Mouse (Mus musculus): ENCODE results near the gene Aldh3b2.

Aldh3b2 gene

DNA sequence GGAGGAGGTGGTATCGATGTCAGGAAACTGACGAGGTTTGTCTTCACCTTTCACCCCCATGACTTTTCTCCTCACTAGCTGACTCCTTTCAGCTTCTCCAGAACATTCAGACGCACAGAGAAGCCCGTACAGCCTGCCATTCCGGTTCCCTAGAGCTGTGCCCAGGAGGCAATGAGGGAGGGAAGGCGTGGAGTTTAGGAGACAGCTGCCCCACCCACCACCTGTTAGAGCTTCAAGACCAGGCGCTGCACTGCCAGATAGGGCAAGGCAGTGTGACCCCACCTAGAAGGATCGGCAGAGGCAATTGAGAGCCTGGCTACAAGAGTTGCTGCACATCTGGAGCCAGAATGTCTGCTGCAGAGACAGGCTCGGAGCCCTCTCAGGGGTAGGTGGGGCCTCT lies at the start of gene Aldh3b2:
Aldh3b2 (plus strand) TSS at position 100 of the 400 bp plus-strand sequence.
- no peak for DNase-seq

DNA sequence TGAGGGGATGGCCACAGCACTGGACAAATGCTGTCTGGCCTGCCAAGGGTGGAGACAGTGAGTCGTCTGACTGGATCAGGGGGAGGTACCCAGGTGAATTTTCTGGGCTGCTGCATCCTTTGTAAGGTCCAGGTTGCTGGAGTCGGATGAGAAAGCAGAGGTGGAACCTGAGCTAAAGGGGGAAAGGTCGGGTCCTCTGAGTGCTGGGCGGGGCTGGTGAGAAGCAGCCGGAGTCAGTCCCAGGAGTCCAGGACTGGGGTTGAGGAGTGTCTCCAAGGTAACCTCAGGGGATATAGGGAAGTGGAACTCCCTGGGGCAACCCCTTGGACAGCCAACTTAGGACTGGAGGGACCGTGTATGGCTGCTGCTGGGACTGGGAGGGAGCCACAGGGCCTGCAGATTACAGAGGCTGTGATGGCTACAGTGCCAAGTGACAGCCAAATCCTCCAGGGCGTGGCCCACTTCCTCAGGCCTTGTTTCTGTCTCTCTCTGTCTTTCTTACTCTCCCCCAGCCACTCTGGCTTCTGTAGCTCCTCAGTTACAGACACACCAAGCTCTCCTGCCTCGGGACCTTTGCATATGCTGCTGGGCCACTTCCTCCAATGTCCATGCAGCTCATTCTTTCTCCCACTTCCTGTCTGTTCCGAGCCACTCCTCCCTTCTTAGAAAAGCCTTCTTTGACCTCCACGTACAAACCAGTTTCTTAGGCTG lies 49.3 kb upstream of the Aldh3b2 start:
- DNase-seq = no peak

DNA sequence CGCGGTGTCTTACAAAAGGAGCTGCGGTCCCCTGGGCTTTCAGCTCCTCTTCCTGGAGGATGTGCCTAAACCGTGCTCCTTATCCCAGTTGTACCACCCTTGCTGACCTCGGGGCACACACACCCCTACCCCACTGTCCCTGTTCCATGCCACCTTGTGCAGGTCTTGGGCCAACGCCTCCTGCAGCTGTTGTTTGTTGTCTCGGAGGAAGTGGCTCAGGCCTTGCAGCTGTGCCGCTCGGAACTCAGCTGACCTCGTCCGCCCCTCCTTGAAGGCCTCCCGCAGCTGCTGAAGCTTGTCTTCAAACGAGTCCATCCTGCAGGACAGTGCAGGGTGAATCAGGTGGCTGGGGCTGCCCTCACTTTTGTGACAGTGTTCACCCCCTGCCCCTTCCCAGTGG lies 48.5 kb upstream of the Aldh3b2 start:
- no peak for DNase-seq

DNA sequence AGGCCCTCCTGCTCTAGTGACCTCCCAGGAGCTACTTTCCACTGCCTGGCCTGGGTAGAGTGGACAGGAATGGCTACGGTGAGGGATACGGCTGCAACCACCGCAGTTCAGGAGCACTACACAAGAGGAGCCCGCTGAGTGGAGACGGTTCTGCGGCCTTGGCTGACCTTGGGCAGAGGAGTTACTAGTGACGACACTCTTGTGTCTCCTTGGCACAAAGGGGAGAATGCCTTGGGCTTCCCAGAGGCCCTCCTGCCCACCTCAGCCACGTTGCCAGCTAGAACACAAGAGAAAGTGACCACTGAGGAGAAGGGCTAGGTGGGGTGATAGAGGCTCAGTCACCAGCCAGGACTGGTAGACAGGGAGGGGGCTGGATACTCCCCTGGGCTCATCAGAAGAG lies 47.9 kb upstream of the Aldh3b2 start:
- DNase-seq = no peak

DNA sequence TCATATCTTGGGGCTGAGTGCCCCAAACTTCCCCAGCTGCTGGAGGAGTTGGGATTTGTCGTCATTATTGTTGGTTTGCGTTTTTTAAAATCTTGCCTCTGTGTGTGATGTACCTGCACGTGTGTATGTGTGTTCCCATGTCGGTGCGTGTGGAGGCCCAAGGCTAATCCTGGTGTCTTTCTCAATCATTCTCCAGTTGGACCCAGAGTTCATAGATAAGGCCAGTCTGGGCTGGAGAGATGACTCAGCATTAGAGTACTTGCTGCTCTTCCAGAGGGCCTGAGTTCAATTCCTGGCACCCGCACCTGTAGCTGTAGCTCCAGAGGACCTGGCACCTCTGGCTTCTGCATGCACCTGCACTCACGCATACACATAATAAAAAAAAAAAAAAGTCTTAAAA lies 47.3 kb upstream of the Aldh3b2 start:
- DNase-seq = no peak

DNA sequence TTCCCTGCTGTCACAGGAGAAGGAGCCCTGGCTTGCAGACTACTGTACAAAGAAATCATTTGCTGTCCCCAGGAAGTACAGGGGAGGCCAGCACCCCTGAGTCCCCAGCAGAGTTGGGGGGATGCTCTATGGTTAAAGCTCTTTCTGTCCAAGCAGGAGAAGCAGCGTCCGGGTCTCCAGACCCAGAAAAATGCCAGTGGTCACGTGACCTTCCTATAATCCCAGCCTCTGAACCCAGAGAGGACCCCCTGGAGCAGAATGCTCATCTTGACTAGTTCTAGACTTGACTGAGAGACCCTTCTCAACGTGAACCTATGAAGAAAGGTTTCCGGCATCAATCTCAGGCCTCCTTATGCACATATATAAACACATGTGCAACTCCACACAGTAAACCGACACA lies 46.3 kb upstream of the Aldh3b2 start:
- no peak for DNase-seq

DNA sequence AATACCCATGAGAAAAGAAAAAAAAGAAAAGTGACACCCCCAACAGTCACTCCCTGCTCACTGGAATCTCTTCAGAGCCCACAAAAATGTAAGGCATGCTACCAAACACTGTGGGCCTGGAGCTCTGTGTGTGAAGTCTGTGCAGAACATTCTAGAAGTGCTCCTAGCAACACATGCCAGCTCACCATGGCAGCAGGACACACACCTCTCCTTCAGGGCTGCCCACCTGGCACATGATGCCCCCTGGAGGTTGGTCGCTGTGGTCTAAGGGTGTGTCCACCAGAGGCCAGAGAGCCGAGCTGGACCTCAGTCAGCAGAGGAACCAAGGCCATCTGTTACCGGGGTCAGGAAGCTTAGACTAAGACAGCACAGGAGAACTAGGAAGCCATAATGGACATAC lies 45.8 kb upstream of the Aldh3b2 start:
- DNase-seq = no peak

DNA sequence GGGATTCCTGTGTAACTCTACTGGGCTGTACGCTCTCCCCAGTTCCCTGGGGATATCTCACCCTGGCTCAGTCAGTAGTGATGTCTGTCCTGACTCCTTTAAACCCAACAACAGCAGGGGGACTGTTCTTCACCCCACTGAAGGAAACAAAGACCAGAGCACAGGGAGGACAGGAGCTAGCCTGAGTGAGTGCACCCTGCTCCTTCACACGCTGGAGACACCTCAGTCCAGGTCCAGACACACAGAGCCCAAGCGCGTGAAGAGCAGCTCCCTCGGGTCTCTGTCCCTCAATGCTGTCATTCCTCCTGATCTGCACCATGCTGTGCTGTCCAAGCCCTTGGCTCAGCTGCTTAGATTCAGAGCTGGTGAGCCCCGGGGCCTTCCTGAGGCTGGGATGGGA lies 45.4 kb upstream of the Aldh3b2 start:
- DNase-seq = no peak

DNA sequence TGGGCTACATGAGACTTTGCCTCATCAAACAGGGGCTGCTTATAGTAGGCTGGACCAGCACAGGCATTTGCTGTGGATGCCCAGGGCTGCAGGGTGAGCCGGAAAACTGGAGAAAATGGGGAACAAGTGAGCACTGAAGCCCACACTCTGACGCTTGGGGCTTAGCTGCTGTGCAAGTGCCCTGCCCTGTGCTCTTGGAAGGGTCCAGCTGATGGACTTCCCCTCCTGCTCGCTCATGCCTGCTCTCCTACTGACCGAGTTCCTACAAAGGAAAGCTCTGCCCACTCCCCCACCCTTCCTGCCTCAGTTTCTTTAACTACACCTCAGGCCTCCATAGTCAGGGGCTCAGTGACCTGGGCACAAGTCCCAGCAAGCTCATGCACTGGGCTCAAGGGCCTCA lies 44.1 kb upstream of the Aldh3b2 start:
- DNase-seq = no peak

DNA sequence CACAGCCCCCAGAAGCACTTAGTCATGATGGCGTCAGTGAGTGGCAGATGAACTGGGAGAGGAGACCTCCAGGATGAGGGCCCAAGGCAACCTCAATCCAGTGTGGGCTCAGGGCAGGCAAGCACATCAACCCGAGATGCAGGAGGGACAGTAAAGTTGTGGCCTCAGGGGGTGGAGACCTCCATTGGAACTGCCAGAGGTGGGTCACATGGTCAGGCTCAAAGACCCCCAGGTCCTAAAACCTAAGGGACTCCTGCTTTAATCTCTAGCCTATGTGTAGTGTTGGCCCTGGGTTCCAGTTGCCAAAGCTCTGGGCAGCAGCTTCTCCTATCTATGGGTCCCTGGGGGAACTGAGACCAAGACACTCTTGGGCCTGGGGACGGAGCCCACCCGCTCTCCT lies 43.3 kb upstream of the Aldh3b2 start:
- DNase-seq = no peak

DNA sequence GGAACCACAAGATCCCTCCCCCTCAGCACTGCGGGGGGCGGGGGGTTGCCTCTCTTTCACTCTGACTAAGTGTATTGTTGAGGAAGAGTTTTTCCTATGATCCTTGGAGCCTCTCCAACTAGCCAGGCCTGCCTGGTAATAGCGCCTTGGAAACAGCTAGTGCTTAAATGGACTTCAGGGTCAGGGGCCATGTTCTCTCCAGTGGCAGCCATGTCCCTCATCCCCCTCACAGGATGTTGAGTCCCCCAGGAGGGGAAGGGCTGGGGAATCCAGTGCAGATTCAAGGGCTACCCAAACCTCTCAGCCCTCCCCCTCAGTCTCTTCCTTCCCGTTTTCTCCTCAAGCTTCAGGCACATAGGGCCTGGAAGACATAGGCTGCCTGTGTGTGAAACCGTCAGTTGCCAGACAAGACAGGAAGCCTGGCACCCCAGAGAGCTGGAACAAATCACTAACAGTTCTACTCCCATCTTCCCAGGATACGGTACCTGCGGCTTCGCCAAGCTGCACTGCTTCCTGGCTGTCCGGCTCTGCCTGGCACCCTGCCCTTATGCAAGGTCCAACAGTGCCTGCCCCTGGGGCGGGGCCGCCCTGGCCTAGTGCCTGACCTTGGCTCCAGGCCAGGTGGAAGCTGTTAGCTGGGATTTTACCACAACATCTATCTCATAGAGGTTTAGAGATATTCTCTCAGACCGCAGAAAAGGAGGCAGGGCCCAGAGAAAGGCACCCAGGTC lies 42.8 kb upstream of the Aldh3b2 start, which contains the start of gene Aldh3b1:
Aldh3b1 (minus strand) TSS at position 598 of the 731 bp plus-strand sequence.
- DNase-seq = peak; percentile 57

DNA sequence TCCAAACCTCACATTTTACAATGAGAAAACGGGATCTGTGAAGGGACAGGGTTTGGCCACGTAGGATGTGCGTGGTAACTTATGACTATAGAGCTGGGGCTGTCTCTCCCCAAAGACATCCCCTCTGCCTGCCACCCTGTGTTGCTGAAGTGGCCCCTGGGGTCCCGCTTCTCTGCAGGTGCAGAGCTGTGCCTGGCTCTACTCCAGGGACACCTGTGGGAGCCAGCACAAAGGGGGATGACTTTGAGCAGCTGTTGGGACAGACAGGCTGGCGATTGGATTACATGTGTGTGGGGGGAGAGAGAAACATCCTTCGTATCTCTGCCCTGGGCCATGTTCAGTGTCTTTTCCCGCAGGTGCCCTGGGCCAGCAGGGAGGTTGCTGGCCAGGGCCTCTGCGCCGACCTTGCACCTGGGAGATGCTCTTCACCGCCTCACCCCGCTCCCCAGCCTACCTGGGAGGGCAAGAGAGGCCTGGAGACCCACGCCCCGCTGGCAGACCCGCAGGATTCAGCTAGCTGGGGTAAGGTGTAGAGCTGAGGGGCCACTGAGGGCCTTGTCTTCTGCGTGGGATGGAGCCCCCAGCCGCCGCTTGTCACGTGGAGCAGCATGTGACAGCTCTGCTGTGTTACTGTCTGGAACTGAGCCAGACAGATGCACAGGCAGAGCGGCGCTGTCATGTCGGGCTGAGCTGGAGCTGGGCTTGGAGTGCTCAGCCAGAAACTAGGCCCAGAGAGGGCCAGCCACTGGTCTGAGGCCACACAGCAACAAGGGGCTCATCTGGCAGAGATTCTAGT lies 41.7 kb upstream of the Aldh3b2 start:
- DNase-seq = no peak

DNA sequence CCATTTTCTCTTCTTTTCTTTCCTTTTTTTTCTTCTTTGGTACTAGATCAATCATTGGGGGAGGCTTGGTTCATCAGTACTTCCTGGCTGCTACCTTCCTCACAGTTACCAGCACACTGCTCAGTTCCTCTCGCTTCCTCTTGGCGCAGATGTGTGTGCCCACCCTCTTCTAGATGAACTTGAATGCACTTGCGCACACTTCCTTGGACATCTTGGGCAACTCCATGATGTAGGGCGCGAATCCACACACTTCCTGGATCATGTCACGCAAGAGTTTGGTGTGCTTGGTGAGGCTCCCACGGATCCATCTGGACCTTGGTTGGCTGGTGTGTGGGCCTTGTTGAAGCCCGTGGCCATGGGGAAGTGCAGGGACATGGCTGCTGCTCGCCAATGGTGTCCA lies 40.4 kb upstream of the Aldh3b2 start:
- DNase-seq = no peak

DNA sequence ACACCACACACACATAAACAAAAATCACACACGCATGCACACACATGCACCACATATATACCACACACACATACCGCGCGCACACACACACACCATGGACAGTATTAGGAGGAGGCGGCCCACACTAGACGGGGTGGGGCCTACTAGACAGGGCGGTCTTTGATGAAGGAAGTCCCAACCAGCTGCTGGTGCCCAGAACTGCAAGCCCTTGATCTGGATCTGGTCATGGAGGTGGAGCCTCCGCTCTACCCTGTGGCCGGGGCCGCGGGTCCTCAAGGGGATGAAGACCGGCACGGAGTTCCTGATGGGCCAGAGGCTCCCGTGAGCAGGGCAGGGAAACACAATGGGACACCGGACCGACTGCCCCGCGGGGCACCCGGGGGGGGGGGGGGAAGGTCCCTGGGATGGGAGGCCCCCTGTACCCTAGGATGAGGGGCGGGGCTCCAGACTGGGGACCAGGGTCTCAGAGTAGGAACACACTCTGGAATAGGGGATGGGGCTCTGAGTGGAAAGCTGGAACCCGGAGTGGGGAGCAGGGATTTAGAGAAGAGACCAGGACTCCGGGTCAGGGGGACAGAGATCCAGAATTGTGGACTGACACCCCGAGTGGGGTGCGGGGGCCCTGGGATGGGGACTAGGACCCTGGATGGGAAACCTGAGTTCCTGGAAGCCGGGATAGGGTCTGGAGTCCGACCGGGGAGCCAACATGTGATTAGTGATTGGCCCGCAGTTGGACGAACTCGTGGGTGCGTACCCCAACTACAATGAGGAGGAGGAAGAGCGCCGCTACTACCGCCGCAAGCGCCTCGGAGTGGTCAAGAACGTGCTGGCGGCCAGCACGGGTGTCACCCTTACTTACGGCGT lies 36.9 kb upstream of the Aldh3b2 start, which contains the start of gene Unc93b1:
Unc93b1 (plus strand) TSS at position 155 of the 864 bp plus-strand sequence.
- no peak for DNase-seq

DNA sequence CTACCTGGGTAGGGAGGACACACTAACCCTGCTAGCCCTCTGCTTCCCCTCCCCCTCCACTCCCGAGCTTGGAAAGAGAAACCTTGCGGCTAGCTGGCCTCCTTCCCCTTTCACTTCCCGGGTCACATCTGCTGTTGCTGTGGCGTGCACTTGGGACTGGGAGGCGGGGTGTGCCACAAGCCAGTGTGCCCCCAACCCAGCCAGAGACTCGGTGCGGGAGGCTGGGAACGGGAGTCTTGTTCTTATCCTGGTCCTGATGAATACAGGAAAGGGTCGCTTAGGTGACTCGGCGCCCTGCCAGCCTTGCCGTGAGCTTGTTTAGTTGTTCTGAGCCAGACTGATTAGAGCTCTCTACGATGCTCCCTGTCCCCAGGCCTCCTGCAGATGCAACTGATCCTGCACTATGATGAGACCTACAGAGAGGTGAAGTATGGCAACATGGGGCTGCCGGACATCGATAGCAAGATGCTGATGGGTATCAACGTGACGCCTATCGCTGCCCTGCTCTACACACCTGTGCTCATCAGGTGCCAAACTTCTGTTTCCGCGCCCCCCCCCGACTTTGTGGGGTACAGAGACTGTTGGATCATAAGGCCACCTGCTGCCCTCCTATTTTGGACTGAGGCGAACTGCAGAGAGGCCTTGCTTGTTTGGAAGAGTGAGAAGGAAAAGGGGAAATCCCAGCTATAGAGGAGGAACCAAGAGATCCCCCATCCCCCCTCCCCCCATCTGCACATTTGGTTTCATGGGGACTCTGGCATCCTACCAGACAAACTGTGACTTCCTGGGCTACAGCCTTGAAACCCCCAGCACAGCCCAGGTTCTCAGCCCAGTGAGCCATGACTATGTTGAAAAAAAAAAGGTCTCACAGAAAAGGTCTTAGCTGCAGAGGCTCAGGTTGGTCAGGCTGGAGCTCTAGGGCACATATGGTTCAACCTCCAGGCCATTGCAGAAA lies 36.0 kb upstream of the Aldh3b2 start:
- DNase-seq = no peak

DNA sequence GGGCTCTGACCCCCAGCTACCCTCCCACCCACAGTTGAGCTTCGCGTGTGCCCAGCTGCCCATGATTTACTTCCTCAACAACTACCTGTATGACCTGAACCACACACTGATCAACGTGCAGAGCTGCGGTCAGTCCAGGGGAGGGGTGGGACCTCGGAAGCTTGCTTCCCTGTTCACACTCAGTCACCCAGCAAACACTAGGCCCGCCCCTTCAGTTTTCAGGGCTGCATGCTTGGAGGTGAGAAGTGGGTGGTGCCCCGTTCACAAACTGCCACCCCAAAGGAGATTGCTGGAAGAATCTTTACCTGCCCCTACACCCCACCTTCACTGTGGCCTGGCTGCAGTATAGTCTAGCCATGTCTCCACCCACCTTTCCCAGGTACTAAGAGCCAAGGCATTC lies 29.8 kb upstream of the Aldh3b2 start:
- no peak for DNase-seq

DNA sequence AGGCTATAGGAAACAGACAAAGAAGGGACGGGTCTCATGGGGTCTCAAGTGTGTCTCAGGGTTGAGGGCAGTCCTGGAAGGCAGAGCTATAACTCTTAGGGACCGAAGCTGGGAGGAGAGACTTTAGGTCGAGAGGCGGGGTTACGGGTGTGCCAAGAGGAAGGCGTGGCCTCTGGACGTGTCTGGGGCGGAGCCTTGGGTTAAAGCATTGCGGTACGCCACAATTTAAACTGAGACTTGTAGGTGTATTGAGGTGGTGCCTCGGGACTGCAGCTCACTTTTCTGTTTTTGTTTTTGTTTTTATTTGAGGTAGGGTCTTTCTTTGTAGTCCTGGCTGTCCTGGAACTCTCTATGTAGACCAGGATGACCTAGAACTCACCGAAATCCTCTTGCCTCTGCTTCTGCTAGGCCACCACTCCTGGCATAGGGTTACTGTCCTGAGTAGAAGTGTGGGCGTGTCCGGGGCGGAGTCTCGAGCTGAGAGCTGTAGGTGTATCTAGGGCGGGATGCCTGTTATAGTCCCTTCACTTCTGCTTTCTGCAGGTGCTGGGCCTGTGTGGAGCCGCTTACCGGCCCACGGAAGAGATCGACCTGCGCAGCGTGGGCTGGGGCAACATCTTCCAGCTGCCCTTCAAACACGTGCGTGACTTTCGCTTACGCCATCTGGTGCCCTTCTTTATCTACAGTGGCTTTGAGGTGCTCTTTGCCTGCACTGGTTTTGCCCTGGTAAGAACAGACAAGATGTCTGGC lies 29.0 kb upstream of the Aldh3b2 start:
- DNase-seq = no peak

DNA sequence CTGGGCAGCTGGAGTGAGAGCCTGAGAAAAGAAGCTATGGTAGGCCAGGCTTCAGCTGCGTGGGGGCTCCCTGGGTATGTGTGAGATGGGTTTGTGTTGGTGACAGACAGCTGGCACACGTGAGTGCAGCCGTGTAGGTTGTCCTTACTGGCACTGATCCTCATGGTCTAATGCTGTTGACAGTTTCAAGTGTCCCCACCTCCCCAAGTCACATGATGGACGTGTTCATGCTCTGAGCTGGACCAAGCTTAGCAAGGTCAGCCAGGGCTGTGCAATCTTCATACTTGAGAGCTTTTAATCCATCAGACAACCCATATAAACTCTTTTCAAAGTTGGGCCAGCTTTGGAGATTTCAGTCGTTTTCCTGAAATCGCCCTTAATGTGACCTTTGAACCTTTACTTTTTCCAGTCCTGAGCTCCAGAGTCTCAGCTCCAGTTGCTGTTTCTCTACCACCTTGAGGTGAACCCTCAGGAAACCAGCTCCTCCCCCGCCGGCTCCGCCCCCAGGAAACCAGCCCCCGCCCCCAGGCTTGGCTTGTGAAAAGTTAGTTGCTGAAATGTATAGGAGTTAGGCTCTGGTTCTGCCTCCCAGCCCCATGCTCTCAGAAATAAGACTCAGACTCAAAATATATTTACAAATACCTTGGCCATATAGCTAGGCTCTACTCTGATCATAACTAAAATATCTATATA lies 26.1 kb upstream of the Aldh3b2 start:
- DNase-seq = no peak

DNA sequence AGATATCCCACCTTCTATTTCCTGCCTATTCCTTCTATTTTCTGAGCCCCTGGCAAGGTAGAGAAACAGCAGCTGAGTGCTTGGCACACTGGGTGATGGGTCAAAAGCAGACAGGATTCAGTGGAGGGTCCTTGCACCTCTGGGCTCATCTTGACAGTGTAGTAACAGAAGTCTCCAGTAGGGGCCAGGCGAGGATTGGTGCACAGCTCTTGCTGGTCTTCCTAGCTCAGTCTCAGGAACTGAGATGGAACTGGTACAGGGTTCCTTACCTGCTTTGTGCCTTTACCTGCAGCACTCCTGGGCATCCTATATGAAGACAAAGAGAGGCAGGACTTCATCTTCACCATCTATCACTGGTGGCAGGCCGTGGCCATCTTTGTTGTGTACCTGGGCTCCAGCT lies 25.4 kb upstream of the Aldh3b2 start:
- DNase-seq = peak; percentile 57

DNA sequence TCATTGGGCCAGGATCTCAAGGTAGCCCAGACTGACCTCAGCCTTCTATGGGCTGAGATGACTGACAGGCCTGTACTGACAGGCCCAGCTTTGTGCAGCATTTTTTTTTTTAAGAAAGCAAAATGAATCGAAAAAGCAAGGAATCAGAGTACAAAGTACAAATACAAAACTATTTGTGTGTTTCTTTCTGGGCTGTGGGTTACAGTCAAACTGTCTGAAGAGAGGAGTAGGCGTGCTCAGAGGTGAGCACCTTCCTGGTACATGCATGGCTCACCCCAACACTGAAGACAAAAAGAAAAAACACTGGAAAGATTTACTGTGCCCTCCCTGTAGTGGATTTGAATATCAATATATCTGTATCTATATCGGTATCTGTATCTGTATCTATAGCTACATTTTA lies 24.3 kb upstream of the Aldh3b2 start:
- DNase-seq = no peak
